Mouse (Mus musculus) kidney, adult 2 months (tissue): Measurements from ENCODE around the gene Slc22a6. TPM values are rescaled to one million over a fixed set of nuclear protein-coding genes. Genes with fewer than 3 reads are reported as not detected.

Experiments used
- DNase-seq: peaks from one replicate; pipeline ENCODE4 v3.0.0; 2021
- H3K27ac ChIP-seq: fragments of 200-500 bp; 2 replicates; pipeline ENCODE4 v1.5.1; 2012; ENCODE audit warnings: low read depth, low read length, control low read depth, inconsistent platforms; ENCODE audit not compliant: insufficient read depth
- H3K27me3 ChIP-seq: fragments of 200-500 bp; replicated peaks from 2 replicates; pipeline ENCODE4 v1.6.1; 2012; ENCODE audit warnings: mild to moderate bottlenecking, moderate library complexity, low read length, inconsistent platforms; ENCODE audit not compliant: control insufficient read depth, insufficient read depth
- H3K36me3 ChIP-seq: fragments of 200-500 bp; 2 replicates; pipeline ENCODE4 v1.6.1; 2012; ENCODE audit warnings: mild to moderate bottlenecking, moderate library complexity, low read length, inconsistent platforms; ENCODE audit not compliant: control insufficient read depth, insufficient read depth
- H3K4me1 ChIP-seq: fragments of 200-500 bp; 2 replicates; pipeline ENCODE4 v1.6.1; 2011; ENCODE audit warnings: low read length; ENCODE audit not compliant: control insufficient read depth, insufficient read depth
- H3K4me3 ChIP-seq: fragments of 200-500 bp; 2 replicates; pipeline ENCODE4 v1.5.1; 2011; ENCODE audit warnings: mild to moderate bottlenecking, low read depth, low read length, control low read depth; ENCODE audit not compliant: insufficient read depth
- CTCF ChIP-seq: fragments of 200-500 bp; conservative IDR thresholded peaks from 2 replicates; pipeline ENCODE4 v1.5.1; 2011; ENCODE audit warnings: low read depth, mild to moderate bottlenecking, control low read depth, low read length, moderate library complexity, mixed read lengths; ENCODE audit not compliant: insufficient read depth, insufficient read length
- POLR2A ChIP-seq: fragments of 200-500 bp; IDR thresholded peaks from one replicate; pipeline ENCODE4 v1.6.1; 2011; ENCODE audit warnings: low read depth, low read length, control low read depth
- WGBS: fragments of 180-500 bp; shearing (Covaris S2); methylation state at CpG from one replicate; pipeline ENCODE4 v1.1.7; 2018; 5-methylcytosine and 5-hydroxymethylcytosine counted together
- polyA plus RNA-seq: library from polyadenylated mRNA; depleted of rRNA; stranded (reverse); fragments of >200 nt; gene quantifications from 2 replicates; pipeline ENCODE4 v1.2.3, GENCODE M21; 2012; rRNA removed

Gene Slc22a6
- polyA plus RNA-seq = 355 and 358 TPM in 2 replicates

DNA sequence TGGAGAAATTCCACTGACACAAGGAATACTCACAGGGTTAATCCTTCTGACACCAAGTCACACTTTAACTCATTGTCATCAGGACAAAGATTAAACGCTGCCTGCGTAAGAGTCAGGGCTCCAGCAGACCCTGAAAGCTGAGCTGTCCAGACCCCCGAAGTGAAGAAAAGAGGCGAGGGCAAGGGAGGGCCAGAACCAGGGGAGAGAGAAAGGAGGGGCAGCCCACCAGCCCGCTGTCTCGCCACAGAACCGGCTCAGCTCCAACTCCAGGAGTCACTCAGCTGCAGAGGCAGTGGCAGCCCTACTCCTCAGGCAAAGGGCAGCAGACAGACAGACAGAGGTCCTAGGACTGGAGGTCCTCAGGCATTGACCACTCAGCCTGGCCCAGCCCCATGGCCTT is at the start of gene Slc22a6:
Gene Slc22a6 (plus strand): TSS at position 136 of the 400 bp plus-strand sequence.
- TF ChIP-seq CTCF (no peak), POLR2A (no peak)
- peaks cover 8% of the 10 kb centered on the region for H3K4me1 ChIP-seq
- H3K4me3 ChIP-seq = peak within 1 kb of the TSS; percentile 77
- H3K27me3 ChIP-seq = no peaks in the 10 kb centered on the region
- H3K27ac ChIP-seq = peak within 1 kb of the TSS; percentile 94
- no peaks in the 10 kb centered on the region; the same call in 1 of the 2 replicates for H3K36me3 ChIP-seq
- DNase-seq = peak; percentile 83
- 20% methylated on average over 7 of the region's 7 CpGs for WGBS

DNA sequence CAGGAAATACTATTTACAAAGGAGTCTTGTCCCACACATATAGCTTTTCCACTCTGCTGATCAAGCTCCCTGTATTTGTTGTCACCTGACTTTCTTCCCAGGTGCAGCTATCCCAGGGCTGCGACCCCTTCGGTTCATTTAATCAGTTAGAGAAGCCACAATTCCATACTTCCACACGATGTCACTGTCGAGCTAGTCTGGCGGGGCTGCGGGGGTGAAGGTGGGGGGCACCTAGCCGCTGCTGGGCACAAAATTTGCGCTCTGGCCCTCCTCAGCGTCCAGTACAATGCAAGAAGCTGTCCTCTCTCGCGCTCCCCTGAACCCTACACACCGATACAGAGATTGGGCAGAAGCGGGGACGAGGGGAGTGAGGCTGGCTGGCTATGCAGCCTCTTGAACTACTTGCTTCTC is 48.4 kb upstream of the Slc22a6 start:
- 10% methylated on average over 14 of the region's 14 CpGs for WGBS
- peak; percentile 36 for DNase-seq
- H3K36me3 ChIP-seq = no peaks in the 10 kb centered on the region
- TF ChIP-seq POLR2A (no peak), CTCF (peak; percentile 46)
- H3K4me1 ChIP-seq = peaks cover 19% of the 10 kb centered on the region; the same call in 1 of the 2 replicates
- no peaks in the 10 kb centered on the region for H3K27me3 ChIP-seq
- H3K4me3 ChIP-seq = no peak overlapping the region
- no peak overlapping the region for H3K27ac ChIP-seq

DNA sequence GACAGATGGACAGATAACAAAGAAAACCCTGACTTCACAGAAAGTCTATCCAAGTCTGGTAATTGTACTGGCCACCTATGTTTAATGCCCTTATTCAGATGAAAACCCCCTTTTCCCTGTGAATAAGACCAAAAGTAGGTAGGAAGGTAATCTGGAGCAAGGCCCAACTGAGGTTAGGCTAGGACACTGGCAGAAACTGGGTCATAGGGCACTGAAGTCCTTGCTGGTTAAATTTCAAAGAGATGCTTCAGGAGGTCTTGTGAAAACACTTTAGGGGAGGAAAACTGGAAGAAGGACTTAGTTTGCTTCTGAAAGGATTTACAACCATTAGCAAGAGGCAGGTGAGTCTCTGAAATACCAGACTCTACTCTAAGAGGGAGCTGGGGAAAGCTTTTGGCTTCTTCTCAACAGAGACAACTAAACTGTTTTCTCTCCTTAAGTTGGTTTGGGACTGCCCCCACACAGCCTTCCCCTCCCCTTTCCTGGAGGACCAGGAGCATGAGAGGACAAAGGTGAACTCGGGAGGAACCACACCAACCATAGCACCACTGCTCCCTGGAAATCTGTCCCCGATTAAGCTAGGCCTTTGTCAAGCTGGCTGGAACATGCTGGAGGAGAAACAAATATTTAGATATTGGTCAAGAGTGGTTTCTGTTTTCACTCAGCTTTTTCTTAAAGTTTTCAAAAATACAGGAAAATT is 47.3 kb upstream of the Slc22a6 start:
- TF ChIP-seq POLR2A (no peak), CTCF (no peak)
- peak overlapping the region; percentile 83 for H3K27ac ChIP-seq
- DNase-seq = peak; percentile 87

DNA sequence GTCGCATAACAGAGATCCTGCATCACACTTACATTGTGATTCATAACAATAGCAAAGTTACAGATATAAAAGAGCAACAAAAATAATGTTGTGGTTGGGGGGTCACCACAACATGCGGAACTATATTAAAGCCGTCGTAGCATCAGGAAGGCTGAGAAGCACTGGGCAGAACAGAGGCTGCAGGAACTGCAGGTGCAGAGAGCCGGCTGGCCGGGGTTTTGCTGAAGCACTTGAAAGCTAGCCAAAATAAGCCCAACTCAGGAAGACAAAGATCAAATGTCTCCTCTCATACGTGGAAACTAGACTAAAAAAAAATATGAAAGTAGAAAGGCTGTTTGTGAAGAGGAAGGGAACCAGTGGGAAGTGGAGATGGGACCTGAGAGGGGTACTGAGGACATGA is 46.1 kb upstream of the Slc22a6 start:
- no peak for TF ChIP-seq POLR2A
- TF ChIP-seq CTCF = no peak
- no peak overlapping the region for H3K4me3 ChIP-seq
- peak; percentile 82 for DNase-seq
- 0 out of 2 replicates have a peak overlapping the region, but pooled peaks have one; percentile 30 for H3K27ac ChIP-seq
- 30% methylated on average over 7 of the region's 7 CpGs for WGBS
- H3K36me3 ChIP-seq = no peaks in the 10 kb centered on the region
- no peaks in the 10 kb centered on the region for H3K27me3 ChIP-seq
- H3K4me1 ChIP-seq = peaks cover 19% of the 10 kb centered on the region; the same call in 1 of the 2 replicates

More for the DNA sequence above, 47.3 kb upstream of the Slc22a6 start:
- Histone ChIP-seq H3K27me3 (no peaks in the 10 kb centered on the region), H3K36me3 (no peaks in the 10 kb centered on the region), H3K4me1 (peaks cover 19% of the 10 kb centered on the region; the same call in 1 of the 2 replicates), H3K4me3 (no peak overlapping the region)
- 54% methylated on average over 2 of the region's 2 CpGs for WGBS

DNA sequence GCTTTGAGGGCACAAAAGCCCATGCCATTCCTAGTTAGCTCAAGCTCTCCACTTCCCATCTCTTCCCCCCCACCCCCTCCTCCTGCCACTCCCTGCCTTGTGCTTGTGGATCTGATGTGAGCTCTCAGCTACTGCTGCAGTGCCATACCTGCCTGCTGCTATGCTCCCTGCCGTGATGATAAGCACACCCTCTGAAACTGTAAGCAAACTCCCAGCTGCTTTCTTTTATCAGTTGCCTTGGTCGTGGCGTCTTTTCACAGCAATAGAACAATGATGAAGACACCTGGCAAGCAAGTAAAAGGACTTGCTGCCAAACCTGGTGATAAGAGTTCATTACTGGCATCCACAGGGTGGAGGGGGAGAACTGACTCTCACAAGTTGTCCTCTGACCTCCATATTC is 45.4 kb upstream of the Slc22a6 start:
- Histone ChIP-seq H3K36me3 (no peaks in the 10 kb centered on the region), H3K4me1 (peaks cover 19% of the 10 kb centered on the region; the same call in 1 of the 2 replicates), H3K4me3 (no peak overlapping the region), H3K27me3 (no peaks in the 10 kb centered on the region), H3K27ac (no peak overlapping the region)
- TF ChIP-seq POLR2A (no peak), CTCF (no peak)
- 83% methylated on average over 3 of the region's 3 CpGs for WGBS
- no peak for DNase-seq

DNA sequence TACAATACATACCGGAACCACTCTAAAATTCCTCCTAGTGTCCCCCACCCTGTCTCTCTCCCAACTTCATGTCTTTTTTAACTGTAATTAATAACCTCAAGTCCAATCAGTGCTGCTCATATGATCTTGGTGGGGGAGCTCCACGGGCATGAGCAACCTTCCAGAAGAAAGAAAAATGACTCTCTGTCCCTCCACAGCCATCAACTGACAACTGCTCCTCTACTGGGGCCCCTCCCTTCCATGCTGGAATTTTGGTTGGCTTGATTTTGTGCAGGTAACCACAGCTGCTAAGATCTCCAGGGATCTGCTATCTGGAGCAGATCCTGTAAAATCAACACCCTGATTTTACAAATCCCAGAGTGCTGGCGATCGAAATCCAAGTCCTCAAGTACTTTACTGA is 40.4 kb upstream of the Slc22a6 start:
- DNase-seq = no peak
- no peak overlapping the region for H3K27ac ChIP-seq
- no peak for TF ChIP-seq POLR2A
- TF ChIP-seq CTCF = no peak
- H3K4me3 ChIP-seq = no peak overlapping the region
- H3K4me1 ChIP-seq = peaks cover 6% of the 10 kb centered on the region; the same call in 1 of the 2 replicates
- WGBS = 80% methylated on average over 4 of the region's 4 CpGs
- no peaks in the 10 kb centered on the region for H3K27me3 ChIP-seq
- H3K36me3 ChIP-seq = no peaks in the 10 kb centered on the region

DNA sequence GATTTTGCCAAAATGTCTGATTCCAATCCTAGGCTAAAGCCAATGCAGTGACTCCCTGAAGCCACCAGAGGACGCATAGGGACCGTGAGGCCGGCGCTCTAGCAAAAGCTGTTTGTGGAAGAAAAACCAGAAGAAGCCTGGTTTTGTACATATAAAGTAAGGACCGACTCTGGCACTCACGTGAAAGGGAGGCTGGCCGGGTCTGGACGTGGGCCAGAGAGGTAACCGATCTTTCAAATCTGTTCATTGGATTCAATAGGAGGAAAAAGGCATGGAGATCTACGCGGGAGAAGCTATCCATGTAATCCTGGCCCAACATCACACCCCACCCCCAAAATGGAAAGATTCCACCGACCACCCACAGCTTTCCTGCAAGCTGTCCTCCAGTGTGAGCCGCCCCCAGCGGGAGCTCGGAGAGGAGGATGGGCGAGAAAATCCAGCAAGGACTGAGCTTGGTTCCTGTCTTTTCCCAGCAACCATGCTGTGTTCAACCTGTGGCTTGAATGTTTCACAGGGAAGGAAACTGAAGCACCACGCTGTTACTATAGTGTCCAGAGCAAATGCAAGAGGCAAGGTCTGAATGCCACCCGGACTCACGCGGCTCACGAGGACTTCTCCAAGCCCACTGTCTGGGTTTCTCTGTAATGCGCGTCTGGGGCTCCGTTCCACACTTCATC is 39.4 kb upstream of the Slc22a6 start:
- TF ChIP-seq POLR2A (no peak), CTCF (peak; percentile 98)
- Histone ChIP-seq H3K27me3 (no peaks in the 10 kb centered on the region), H3K4me1 (0 out of 2 replicates have a peak, but pooled peaks cover 4% of the 10 kb centered on the region), H3K36me3 (no peaks in the 10 kb centered on the region), H3K27ac (no peak overlapping the region), H3K4me3 (0 out of 2 replicates have a peak overlapping the region, but pooled peaks have one; percentile 20)
- 12% methylated on average over 24 of the region's 24 CpGs for WGBS
- peak; percentile 70 for DNase-seq
